Mouse (Mus musculus) heart, embryonic 15.5 days (tissue): ENCODE results near the gene Tmprss12. TPM values are rescaled to one million over a fixed set of nuclear protein-coding genes. Genes with fewer than 3 reads are reported as not detected.
A peak's percentile ranks its signal among the peaks of the same experiment; 100 is the strongest.
"Not testable (repeated sequence)": the region's sequence is repeated elsewhere in the genome, so short reads cannot be mapped to it uniquely, and the experiment has no call there.

Source experiments
- ATAC-seq: fragments of 200-750 bp; cut with Nextera tagmentation; replicated peaks from 2 replicates; pipeline ENCODE4 v1.8.0; 2017; ENCODE audit warnings: low read depth, moderate TSS enrichment; ENCODE audit not compliant: insufficient number of reproducible peaks, insufficient read depth, low FRiP score
- H3K27ac ChIP-seq: fragments of 300-500 bp; sonication (generic); 2 replicates; pipeline ENCODE4 v1.5.1; 2015; ENCODE audit warnings: mild to moderate bottlenecking, inconsistent platforms
- H3K27me3 ChIP-seq: fragments of 300-500 bp; sonication (generic); 2 replicates; pipeline ENCODE4 v1.6.1; 2015; ENCODE audit warnings: inconsistent platforms
- H3K36me3 ChIP-seq: fragments of 300-500 bp; sonication (generic); 2 replicates; pipeline ENCODE4 v1.6.1; 2015; ENCODE audit warnings: mild to moderate bottlenecking, inconsistent platforms
- H3K4me1 ChIP-seq: fragments of 300-500 bp; sonication (generic); replicated peaks from 2 replicates; pipeline ENCODE4 v1.6.1; 2015; ENCODE audit warnings: inconsistent platforms
- H3K4me2 ChIP-seq: fragments of 300-500 bp; sonication (generic); 2 replicates; pipeline ENCODE4 v1.6.1; 2015; ENCODE audit warnings: inconsistent platforms, mild to moderate bottlenecking, moderate library complexity
- H3K4me3 ChIP-seq: fragments of 300-500 bp; sonication (generic); 2 replicates; pipeline ENCODE4 v1.5.1; 2015; ENCODE audit warnings: mild to moderate bottlenecking, inconsistent platforms
- H3K9ac ChIP-seq: fragments of 300-500 bp; sonication (generic); 2 replicates; pipeline ENCODE4 v1.6.1; 2015; ENCODE audit warnings: mild to moderate bottlenecking, inconsistent platforms
- H3K9me3 ChIP-seq: fragments of 300-500 bp; sonication (generic); replicated peaks from 2 replicates; pipeline ENCODE4 v1.6.1; 2016; ENCODE audit warnings: inconsistent platforms
- WGBS: fragments of 180-500 bp; shearing (Covaris S2); methylation state at CpG from one replicate; pipeline ENCODE4 v1.1.7; 2015; ENCODE audit warnings: mixed read lengths; 5-methylcytosine and 5-hydroxymethylcytosine counted together
- polyA plus RNA-seq: library from polyadenylated mRNA; unstranded; fragments of >200 nt; fragmentation: Nextera tagmentation; extraction: Ambion mirVana; gene quantifications from 2 replicates; pipeline ENCODE4 v1.2.1, GENCODE M21; 2015

Tmprss12 gene
- polyA plus RNA-seq, 1 experiment from 2014 or later = not detected

DNA sequence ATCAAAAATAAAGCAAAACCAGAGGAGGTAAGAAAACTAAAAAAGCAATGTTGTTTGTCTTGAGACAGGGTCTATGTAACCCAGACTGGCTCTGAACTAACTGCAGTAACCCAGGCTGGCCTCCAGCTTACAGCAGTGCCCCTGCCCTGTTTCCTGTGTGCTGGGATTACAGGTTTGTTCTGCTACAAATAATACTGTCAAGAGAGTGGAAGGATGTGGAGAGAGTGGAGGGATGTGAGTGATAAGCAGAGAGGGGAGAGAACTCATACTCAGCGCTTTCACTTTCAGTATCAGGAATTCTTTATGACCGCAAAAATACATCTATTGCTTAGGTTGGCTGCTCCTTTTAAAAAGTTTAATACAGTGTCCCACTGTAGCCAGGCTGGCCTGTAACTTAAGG is 31.7 kb downstream of the Tmprss12 start:
- no peaks in the 10 kb centered on the region for H3K36me3 ChIP-seq
- H3K4me3 ChIP-seq = no peak overlapping the region
- H3K27ac ChIP-seq = peak overlapping the region; percentile 21; the same call in 1 of the 2 replicates
- WGBS = 58% methylated on average over 2 of the region's 2 CpGs
- no peak overlapping the region for H3K4me2 ChIP-seq
- peaks cover 6% of the 10 kb centered on the region; the same call in 1 of the 2 replicates for H3K4me1 ChIP-seq
- H3K27me3 ChIP-seq = no peaks in the 10 kb centered on the region
- no peak for ATAC-seq
- H3K9ac ChIP-seq = no peak overlapping the region
- H3K9me3 ChIP-seq = no peaks in the 10 kb centered on the region

DNA sequence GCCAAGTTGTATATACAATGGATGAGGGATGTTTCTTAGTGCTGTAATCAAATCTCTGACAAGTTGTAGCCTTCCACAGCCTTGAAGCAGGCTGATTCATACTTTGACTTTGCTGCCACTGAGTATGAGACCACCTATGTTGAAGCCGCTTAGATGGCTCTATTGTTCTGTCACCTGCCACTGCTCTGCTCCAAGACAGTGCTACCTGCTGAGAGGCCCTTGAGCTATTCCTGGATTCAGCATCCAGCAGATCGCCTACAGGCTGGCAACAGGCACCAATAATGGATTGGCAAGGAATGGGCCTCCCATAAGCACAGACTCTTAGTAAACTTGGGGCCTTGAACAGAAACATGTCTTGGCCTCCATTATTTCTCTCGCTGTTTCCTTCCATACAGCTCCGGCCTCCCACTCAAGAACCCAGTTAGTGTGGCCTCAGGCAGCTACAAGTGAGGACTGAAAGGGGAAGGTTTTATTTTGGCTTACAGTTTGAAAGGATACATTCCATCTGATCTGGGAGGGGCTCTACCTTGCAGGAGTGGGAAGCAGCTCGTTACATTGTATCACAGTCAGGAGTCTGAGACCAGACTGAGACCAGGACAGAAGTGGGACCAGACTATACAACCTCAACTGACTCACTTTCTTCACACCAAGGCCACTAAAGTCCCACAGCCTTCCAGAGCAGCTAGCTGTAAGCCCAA is 34.0 kb downstream of the Tmprss12 start:
- Histone ChIP-seq H3K4me2 (no peak overlapping the region), H3K4me3 (no peak overlapping the region), H3K9me3 (no peaks in the 10 kb centered on the region), H3K4me1 (peaks cover 6% of the 10 kb centered on the region; the same call in 1 of the 2 replicates), H3K9ac (no peak overlapping the region), H3K36me3 (no peaks in the 10 kb centered on the region), H3K27ac (no peak overlapping the region), H3K27me3 (no peaks in the 10 kb centered on the region)
- ATAC-seq = no peak
- 91% methylated on average over 5 of the region's 5 CpGs for WGBS

DNA sequence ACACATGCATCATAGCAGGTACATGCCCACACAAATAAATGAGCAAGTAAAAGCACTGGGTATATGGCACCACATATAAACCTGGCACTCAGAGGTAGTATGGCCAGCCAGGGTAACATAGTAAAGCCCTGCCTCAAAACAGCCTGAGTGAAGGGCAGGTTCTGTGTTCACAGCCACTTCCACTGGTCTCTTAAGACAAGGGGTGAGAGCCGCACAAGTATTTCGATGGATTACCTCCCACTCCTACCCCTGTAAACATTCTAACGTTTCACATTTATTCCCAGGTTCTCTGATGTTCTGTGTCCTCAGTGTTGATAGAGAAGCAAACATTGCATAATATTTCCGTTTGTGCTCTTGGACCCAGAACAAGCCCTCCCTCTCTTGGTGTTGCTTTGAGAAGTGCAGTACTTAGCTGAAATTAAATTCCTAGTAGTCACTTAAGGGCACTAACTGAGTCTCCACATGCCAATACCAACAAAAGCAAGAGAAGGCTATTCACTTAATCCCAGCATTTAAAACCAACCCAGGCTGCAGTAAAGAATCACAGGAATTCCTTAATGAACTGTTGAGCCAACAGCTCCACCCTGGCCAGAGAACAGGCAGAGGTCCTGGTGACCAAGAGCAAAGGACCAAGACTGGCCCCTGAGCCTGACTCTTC is 37.5 kb downstream of the Tmprss12 start:
- not testable (repeated sequence) for ATAC-seq, H3K27ac ChIP-seq, H3K4me2 ChIP-seq, H3K27me3 ChIP-seq, H3K9ac ChIP-seq, H3K9me3 ChIP-seq, H3K36me3 ChIP-seq, H3K4me3 ChIP-seq, H3K4me1 ChIP-seq
- WGBS = 65% methylated on average over 4 of the region's 4 CpGs

DNA sequence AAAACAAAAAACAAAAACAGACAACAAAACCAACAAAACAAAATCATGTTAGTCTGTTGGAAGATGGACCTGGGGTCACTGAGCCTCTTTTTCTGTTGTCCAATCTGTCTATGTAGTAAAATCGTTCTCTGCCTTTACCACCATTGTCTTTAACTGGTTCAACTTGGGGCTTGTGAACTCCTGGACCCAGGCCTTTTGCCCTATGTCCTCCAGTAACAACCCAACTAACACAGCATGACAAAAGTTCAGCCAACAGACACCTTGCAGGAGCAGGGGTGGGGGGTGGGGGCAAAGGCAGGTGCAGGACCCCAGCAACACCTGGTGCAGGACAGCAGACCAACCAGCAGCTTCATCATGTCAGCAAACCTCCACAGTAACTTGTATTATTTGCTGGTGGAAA is 39.2 kb downstream of the Tmprss12 start:
- Histone ChIP-seq H3K4me3 (no peak overlapping the region), H3K4me2 (no peak overlapping the region), H3K27ac (no peak overlapping the region), H3K27me3 (no peaks in the 10 kb centered on the region), H3K36me3 (no peaks in the 10 kb centered on the region), H3K9me3 (no peaks in the 10 kb centered on the region), H3K9ac (no peak overlapping the region), H3K4me1 (peaks cover 3% of the 10 kb centered on the region; the same call in 1 of the 2 replicates)
- WGBS = 87% methylated on average over 1 of the region's 1 CpGs
- ATAC-seq = no peak

DNA sequence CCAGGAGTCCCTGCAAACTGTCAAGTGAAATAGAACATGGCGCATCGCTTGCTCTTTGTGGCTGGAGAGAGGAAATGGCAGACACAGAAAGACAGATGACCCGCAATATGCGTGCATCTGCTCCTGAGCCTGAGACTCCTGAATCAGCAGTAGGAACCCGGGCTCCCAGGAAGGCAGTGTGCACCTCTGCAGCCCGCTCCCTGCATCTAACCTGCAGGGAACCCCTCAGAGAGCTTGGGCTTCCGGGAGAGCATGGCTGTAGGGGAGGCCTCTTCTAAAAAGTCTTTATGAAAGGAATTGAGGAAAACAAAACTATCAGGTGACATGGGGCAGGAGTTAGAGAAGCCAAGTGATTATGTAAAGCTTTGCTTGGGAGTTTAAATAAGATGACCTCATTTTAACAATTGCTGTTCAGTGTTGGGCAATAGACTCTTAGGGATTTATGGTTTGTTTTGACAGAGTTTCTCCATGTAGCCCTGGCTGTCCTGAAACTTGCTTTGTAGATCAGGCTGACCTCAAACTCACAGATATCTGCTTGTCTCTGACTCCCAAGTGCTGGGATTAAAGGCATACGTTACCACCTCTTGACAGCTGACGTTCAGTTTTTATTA is 39.8 kb downstream of the Tmprss12 start:
- Histone ChIP-seq H3K4me1 (peaks cover 3% of the 10 kb centered on the region; the same call in 1 of the 2 replicates), H3K27ac (no peak overlapping the region), H3K9me3 (no peaks in the 10 kb centered on the region), H3K9ac (no peak overlapping the region), H3K36me3 (no peaks in the 10 kb centered on the region), H3K27me3 (no peaks in the 10 kb centered on the region), H3K4me2 (no peak overlapping the region), H3K4me3 (no peak overlapping the region)
- WGBS = 61% methylated on average over 9 of the region's 9 CpGs
- no peak for ATAC-seq

DNA sequence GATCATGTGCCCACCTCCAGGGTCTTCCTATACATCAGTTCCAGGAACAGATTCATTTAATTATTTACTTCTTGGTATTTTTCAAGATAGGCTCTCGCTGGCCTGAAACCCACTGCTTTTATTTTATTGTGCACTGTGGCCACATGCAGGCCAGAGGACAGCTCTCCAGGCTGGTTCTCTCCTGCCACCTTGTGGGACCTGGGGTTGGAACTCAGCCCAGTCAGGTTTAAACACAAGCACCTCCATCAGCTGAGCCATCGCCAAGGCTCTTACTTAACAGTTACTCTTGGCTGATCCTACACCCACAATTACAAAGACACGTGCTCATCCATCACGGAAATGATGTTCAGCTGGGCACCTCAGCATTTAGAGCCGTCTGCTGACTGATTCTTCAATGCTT is 40.5 kb downstream of the Tmprss12 start:
- Histone ChIP-seq H3K4me1 (peaks cover 3% of the 10 kb centered on the region; the same call in 1 of the 2 replicates), H3K27me3 (no peaks in the 10 kb centered on the region), H3K27ac (no peak overlapping the region), H3K36me3 (no peaks in the 10 kb centered on the region), H3K9ac (no peak overlapping the region), H3K9me3 (no peaks in the 10 kb centered on the region), H3K4me3 (no peak overlapping the region), H3K4me2 (no peak overlapping the region)
- 37% methylated on average over 5 of the region's 5 CpGs for WGBS
- ATAC-seq = no peak

DNA sequence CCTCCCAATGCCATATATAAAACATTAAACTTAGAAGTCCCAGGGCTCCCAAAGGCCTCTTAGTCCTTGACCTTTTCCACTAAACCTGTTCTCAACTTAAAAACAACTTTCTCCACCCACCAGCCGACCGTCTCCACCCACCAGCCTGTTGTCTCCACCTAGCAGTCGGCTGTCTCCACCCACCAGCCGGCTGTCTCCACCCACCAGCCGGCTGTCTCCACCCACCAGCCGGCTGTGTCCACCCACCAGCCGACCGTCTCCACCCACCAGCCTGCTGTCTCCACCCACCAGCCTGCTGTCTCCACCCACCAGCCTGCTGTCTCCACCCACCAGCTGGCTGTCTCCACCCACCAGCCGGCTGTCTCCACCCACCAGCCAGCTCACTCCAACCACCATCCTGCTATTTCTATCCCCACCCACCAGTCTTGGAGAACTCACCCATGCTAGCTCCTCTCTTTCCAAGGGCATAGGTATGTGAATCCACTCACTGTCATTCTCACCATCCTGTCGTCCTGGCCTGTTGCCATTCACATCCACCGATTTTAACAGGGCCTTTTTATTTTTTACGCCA is 43.5 kb downstream of the Tmprss12 start:
- Histone ChIP-seq H3K27me3 (no peaks in the 10 kb centered on the region), H3K27ac (no peak overlapping the region), H3K36me3 (no peaks in the 10 kb centered on the region), H3K9ac (no peak overlapping the region), H3K4me3 (no peak overlapping the region), H3K4me2 (no peak overlapping the region), H3K4me1 (peaks cover 3% of the 10 kb centered on the region; the same call in 1 of the 2 replicates), H3K9me3 (no peaks in the 10 kb centered on the region)
- ATAC-seq = no peak
- WGBS = 67% methylated on average over 12 of the region's 12 CpGs

DNA sequence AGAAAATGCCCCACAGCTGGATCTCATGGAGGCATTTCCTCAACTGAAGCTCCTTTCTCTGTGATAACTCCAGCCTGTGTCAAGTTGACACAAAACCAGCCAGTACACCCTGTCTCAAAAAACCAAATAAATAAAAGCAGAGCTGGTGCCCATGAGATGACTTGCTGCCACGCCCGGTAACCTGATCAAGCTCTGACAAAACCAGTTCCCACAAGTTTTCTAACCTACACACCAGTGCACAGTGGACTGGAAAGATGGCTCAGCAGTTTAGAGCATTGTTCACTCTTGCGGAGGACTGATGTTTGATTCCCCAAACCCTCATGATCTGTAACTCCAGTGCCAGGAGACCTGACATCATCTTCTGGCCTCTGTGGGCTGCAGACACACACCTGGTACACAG is 44.6 kb downstream of the Tmprss12 start:
- no peaks in the 10 kb centered on the region for H3K27me3 ChIP-seq
- H3K36me3 ChIP-seq = no peaks in the 10 kb centered on the region
- no peak for ATAC-seq
- no peak overlapping the region for H3K4me3 ChIP-seq
- no peak overlapping the region for H3K9ac ChIP-seq
- no peak overlapping the region for H3K27ac ChIP-seq
- 82% methylated on average over 3 of the region's 3 CpGs for WGBS
- no peak overlapping the region for H3K4me2 ChIP-seq
- peaks cover 2% of the 10 kb centered on the region; the same call in 1 of the 2 replicates for H3K4me1 ChIP-seq
- H3K9me3 ChIP-seq = no peaks in the 10 kb centered on the region

DNA sequence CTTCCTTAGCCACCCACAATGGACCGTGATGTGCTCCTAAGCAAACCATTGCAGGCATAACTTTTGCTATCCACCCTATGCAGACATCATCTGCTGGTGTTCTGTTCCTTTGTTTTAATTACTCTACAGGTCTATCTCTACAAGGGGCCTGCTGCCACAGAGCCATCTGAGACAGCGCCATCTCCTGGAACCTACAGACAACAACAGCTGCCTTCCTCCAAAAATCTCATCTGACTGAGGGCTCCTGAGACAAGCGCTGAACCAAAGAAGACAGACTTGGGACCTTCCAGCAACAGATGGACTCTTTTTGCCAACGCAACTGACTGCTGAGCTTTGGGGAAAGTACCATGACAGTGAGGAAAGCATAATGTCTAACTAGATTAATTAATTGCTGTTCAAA is 47.5 kb downstream of the Tmprss12 start:
- not testable (repeated sequence) for H3K9me3 ChIP-seq, H3K36me3 ChIP-seq, H3K9ac ChIP-seq, H3K27ac ChIP-seq, H3K4me2 ChIP-seq, H3K4me3 ChIP-seq, H3K4me1 ChIP-seq, ATAC-seq, H3K27me3 ChIP-seq
- 67% methylated on average over 4 of the region's 4 CpGs for WGBS

DNA sequence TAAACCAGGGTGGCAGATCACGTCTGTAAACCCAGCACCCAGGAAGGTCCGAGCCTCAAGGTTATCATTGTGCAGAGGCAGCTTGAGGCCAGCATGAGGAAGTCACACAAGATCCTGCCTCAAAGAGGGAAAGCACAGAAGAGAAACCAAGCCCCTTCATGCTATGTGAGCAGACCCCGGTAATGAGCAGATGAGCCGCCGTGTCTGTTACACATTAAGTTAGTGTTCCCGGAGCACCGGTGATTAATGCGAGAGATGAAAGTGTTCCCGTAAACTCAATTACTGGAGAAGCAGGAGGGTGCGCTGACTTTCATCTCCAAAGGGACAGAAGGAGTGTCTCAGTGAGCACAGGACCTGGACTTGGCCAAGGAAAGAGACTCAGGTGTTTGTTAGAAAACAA is 48.7 kb downstream of the Tmprss12 start:
- H3K36me3 ChIP-seq, H3K27me3 ChIP-seq, H3K27ac ChIP-seq, H3K9ac ChIP-seq, ATAC-seq, H3K9me3 ChIP-seq, H3K4me3 ChIP-seq, H3K4me1 ChIP-seq, H3K4me2 ChIP-seq: not testable (repeated sequence)
- 79% methylated on average over 10 of the region's 10 CpGs for WGBS

DNA sequence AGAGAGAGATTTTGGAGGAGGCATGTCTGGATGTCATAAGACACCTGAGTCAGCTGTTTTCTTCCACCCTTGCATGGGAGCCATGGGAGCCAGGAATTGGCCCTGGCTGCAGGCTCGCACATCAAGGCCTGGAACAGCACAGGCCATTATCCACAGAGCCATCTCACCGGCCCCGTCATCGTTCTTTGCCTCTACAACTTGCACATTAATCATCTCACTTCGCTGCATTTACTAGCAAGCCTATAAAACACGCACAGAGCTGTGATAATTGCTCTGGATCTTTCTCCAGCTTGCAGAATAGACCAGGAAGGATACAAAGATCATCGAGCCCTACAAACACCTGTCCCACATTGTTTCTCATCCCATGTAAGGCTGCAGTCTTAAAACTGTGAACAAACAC is 50.1 kb downstream of the Tmprss12 start:
- Histone ChIP-seq H3K27me3 (no peaks in the 10 kb centered on the region), H3K9ac (no peak overlapping the region), H3K9me3 (no peaks in the 10 kb centered on the region), H3K4me3 (no peak overlapping the region), H3K4me1 (no peaks in the 10 kb centered on the region), H3K4me2 (no peak overlapping the region), H3K36me3 (no peaks in the 10 kb centered on the region), H3K27ac (no peak overlapping the region)
- 88% methylated on average over 7 of the region's 7 CpGs for WGBS
- ATAC-seq = no peak
